8 mouse cellular contexts compared by ENCODE assay signal in the genomic region with DNA sequence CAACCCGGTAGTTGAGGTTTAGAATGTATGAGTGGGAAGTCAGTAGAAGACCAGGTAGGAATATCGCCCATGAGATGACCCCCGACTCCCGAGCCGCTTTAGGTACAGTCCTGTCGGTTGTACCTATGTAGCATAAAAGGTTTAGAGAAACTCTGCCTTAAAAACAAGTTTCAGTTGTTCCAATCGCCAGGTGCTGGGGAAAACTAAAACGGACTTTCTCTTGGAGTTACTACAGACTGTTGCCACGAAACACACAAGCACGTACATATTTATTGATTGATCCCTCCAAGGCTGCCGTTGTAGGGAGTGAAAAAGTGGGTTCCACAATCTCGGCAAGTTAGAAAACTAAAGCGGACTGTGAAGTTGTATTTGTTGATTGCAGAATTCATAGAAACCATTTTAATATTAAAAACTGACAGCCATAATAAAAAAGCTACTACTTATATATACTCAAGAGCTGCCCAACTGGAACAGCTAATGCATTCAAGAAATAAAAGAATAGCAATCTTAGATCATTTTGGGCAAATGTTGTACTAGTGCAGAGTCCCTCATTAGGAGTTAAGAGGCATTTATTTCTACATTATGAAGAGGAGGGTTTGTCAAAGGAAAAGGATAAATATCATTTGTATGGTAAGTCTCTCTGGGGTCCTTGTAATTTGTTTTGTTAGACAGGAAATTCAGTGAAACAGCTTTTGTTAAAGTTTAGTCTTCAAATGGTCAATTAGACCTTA. TPM values are rescaled to one million over a fixed set of nuclear protein-coding genes. Genes with fewer than 3 reads are reported as not detected.
DNase-seq lines count a peak whose midpoint lies in the region; ATAC-seq and TF ChIP-seq lines count a peak whose summit lies in the region.

No protein-coding gene starts in this region.

- no peak for TF ChIP-seq CTCF in thymus, adult 2 months (IDR thresholded peaks at IDR 0.05; ENCODE audit: borderline replicate concordance, control insufficient read depth, extremely low read depth, insufficient read depth, low read length, poor library complexity)

- peak; percentile 4 for DNase-seq in embryo, embryonic 10 days (ENCODE audit: low spot score)
- no peak for DNase-seq in embryo, embryonic 10.5 days (ENCODE audit: low spot score)
- no peak for DNase-seq in thymus, adult 2 months
- DNase-seq in thymus, postnatal 14 days = no peak
- peak; percentile 3 for DNase-seq in limb, embryonic 14.5 days (ENCODE audit: low spot score)
- DNase-seq in layer of hippocampus, adult 11-12 months (ENCODE audit: low spot score) = no peak
- DNase-seq in yolk sac, embryonic 10.5 days (ENCODE audit: low spot score) = no peak
- no peak for DNase-seq in right cerebral cortex, adult 2 months (ENCODE audit: low spot score in 2 of 2)

- H3K4me1 ChIP-seq in thymus, adult 2 months (replicated peaks; ENCODE audit: control insufficient read depth, insufficient read depth, low read length) = no peaks in the 10 kb centered on the region
- H3K4me1 ChIP-seq in limb, embryonic 14.5 days (ENCODE audit: control insufficient read depth, insufficient read depth, low read length) = peaks cover 7% of the 10 kb centered on the region

- H3K27ac ChIP-seq in thymus, adult 2 months (ENCODE audit: control insufficient read depth, insufficient read depth, low read length) = no peak overlapping the region; the same call in 1 of the 2 replicates
- H3K27ac ChIP-seq in limb, embryonic 14.5 days (replicated peaks; ENCODE audit: low read depth, low read length) = peak overlapping the region; percentile 99

- peak overlapping the region; percentile 100 for H3K9ac ChIP-seq in limb, embryonic 14.5 days (ENCODE audit: low read depth, low read length, severe bottlenecking)

- ATAC-seq in limb, embryonic 14.5 days (ENCODE audit: low FRiP score, low read depth) = peak; percentile 0; the same call in 1 of the 2 replicates

- peak overlapping the region; percentile 69 for H3K4me2 ChIP-seq in limb, embryonic 14.5 days (replicated peaks; ENCODE audit: low read depth, low read length, severe bottlenecking)

- H3K27me3 ChIP-seq in thymus, adult 2 months (ENCODE audit: control insufficient read depth, insufficient read depth, low read length) = no peaks in the 10 kb centered on the region
- no peaks in the 10 kb centered on the region for H3K27me3 ChIP-seq in limb, embryonic 14.5 days (ENCODE audit: control insufficient read depth, insufficient read depth, low read length)

- peak overlapping the region; percentile 87 for H3K4me3 ChIP-seq in thymus, adult 2 months (ENCODE audit: control insufficient read depth, insufficient read depth, low read length)
- peak overlapping the region; percentile 99 for H3K4me3 ChIP-seq in limb, embryonic 14.5 days (replicated peaks; ENCODE audit: low read length)

- no peaks in the 10 kb centered on the region for H3K9me3 ChIP-seq in limb, embryonic 14.5 days (ENCODE audit: control insufficient read depth, low read length)

- 2% methylated on average over 13 of the region's 13 CpGs for WGBS in thymus, adult 2 months
- 5% methylated on average over 13 of the region's 13 CpGs for WGBS in limb, embryonic 14.5 days

- H3K36me3 ChIP-seq in thymus, adult 2 months (ENCODE audit: control insufficient read depth, insufficient read depth, low read length) = no peaks in the 10 kb centered on the region
- H3K36me3 ChIP-seq in limb, embryonic 14.5 days (ENCODE audit: control insufficient read depth, insufficient read depth, low read length) = peaks cover 6% of the 10 kb centered on the region; the same call in 1 of the 2 replicates

- TF ChIP-seq POLR2A in thymus, adult 2 months (IDR thresholded peaks at IDR 0.05; ENCODE audit: control insufficient read depth, extremely low read depth, insufficient read depth, low read length, poor library complexity) = no peak
- no peak for TF ChIP-seq POLR2A in limb, embryonic 14.5 days (IDR thresholded peaks at IDR 0.05; ENCODE audit: borderline replicate concordance, extremely low read depth, insufficient read depth, insufficient read length)

RNA-seq across cellular contexts. Expression of gene Ppp4r3b, which starts 1.2 kb away (rescaled TPM):
- polyA plus RNA-seq in thymus, adult 2 months (2012; rRNA removed) = 15.8 and 17.0 TPM in 2 replicates
- 16.2 and 21.0 TPM in 2 replicates for polyA plus RNA-seq in limb, embryonic 14.5 days (2012; rRNA removed)
- polyA plus RNA-seq in limb, embryonic 14.5 days (2014; fragmentation: Nextera tagmentation; extraction: Ambion mirVana) = 77.8 and 81.2 TPM in 2 replicates

RNA-seq across cellular contexts. Expression of gene Pnpt1, which starts 43.3 kb away (rescaled TPM):
- polyA plus RNA-seq in thymus, adult 2 months (2012; rRNA removed) = 12.4 and 16.0 TPM in 2 replicates
- polyA plus RNA-seq in limb, embryonic 14.5 days (2012; rRNA removed) = 24.5 and 32.2 TPM in 2 replicates
- 35.8 and 37.4 TPM in 2 replicates for polyA plus RNA-seq in limb, embryonic 14.5 days (2014; fragmentation: Nextera tagmentation; extraction: Ambion mirVana)

Comparison
In these comparisons a context has a peak if more than half of its experiments do, and no peak if none do; other contexts are left out.
1. DNase-seq: peak in embryo, embryonic 10 days (single experiment) and limb, embryonic 14.5 days (single experiment); none in embryo, embryonic 10.5 days (single experiment), thymus, adult 2 months (single experiment), thymus, postnatal 14 days (single experiment), layer of hippocampus, adult 11-12 months (single experiment), yolk sac, embryonic 10.5 days (single experiment) and right cerebral cortex, adult 2 months (0 of 2).